24 mouse cellular contexts compared by ENCODE assay signal in the genomic region with DNA sequence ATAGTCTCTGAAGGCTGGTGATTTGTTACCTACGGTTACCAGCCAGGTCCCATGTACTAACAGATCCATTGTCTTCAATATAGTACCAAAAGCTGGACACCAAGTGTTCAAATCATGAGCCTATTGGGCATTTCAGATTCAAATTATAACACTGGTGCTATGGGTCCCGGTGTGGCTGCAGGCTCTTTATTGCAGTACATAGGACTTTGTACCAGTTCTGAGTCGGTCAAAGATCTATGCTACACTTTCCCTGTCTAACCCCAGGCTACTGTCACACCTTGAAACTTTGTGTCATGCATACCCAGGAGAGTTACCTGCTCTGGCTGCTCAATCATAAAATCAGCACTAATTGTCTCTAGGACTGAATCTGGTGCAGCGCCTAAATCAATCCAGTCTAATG. TPM values are rescaled to one million over a fixed set of nuclear protein-coding genes. Genes with fewer than 3 reads are reported as not detected.
"Had no signal": no experiment of that assay in that cellular context is flagged by ENCODE, and none has a peak within 500 bp of the region (broad histone marks: within the 10 kb centered on the region; RNA-seq: fewer than 3 reads in every experiment).

No protein-coding gene starts in this region.

- H3K9me3 ChIP-seq: liver, embryonic 15.5 days; lung, embryonic 15.5 days; midbrain, embryonic 10.5 days; midbrain, embryonic 12.5 days; neural tube, embryonic 13.5 days; neural tube, embryonic 15.5 days had no signal

- H3K4me2 ChIP-seq: liver, embryonic 15.5 days; lung, embryonic 15.5 days; midbrain, embryonic 12.5 days; neural tube, embryonic 13.5 days; neural tube, embryonic 15.5 days had no signal

- DNase-seq: liver, postnatal 0 days; lung, adult 2 months; lung, postnatal 4 days; midbrain, embryonic 14.5 days; right cerebral cortex, postnatal 14 days; spleen, adult 18-20 months; thymus, adult 18-20 months; thymus, postnatal 14 days; thymus, postnatal 36 days had no signal

- H3K27ac ChIP-seq: liver, embryonic 15.5 days; lung, embryonic 15.5 days; midbrain, embryonic 10.5 days; midbrain, embryonic 12.5 days; neural tube, embryonic 13.5 days; neural tube, embryonic 15.5 days had no signal

- H3K9ac ChIP-seq: liver, embryonic 15.5 days; liver, postnatal 0 days; lung, embryonic 15.5 days; midbrain, embryonic 12.5 days; neural tube, embryonic 13.5 days; neural tube, embryonic 15.5 days had no signal

- H3K27me3 ChIP-seq: liver, embryonic 15.5 days; lung, embryonic 15.5 days; midbrain, embryonic 12.5 days; neural tube, embryonic 13.5 days; neural tube, embryonic 15.5 days had no signal

- H3K4me1 ChIP-seq: liver, embryonic 15.5 days; lung, embryonic 15.5 days; midbrain, embryonic 10.5 days; midbrain, embryonic 12.5 days; neural tube, embryonic 13.5 days; neural tube, embryonic 15.5 days had no signal

- ATAC-seq: liver, postnatal 0 days; lung, postnatal 0 days; midbrain, embryonic 16.5 days had no signal

- H3K4me3 ChIP-seq: liver, embryonic 15.5 days; lung, embryonic 15.5 days; midbrain, embryonic 10.5 days; midbrain, embryonic 12.5 days; myocyte; neural tube, embryonic 13.5 days; neural tube, embryonic 15.5 days had no signal

- H3K36me3 ChIP-seq: liver, embryonic 15.5 days; lung, embryonic 15.5 days; midbrain, embryonic 10.5 days; midbrain, embryonic 12.5 days; neural tube, embryonic 13.5 days; neural tube, embryonic 15.5 days had no signal

RNA-seq across cellular contexts. Expression of a gene that starts 4.8 kb away (rescaled TPM):
- total RNA-seq: megakaryocyte, adult 5-6 weeks; megakaryocyte-erythroid progenitor cell, adult 5-6 weeks had no signal
- polyA plus RNA-seq: liver, embryonic 15.5 days; liver, postnatal 0 days; lung, embryonic 15.5 days; lung, postnatal 0 days; midbrain, embryonic 10.5 days; midbrain, embryonic 12.5 days; midbrain, embryonic 14.5 days; neural tube, embryonic 11.5 days; neural tube, embryonic 13.5 days; thymus, postnatal 0 days had no signal

RNA-seq across cellular contexts. Expression of a gene that starts 31.6 kb away (rescaled TPM):
- total RNA-seq: megakaryocyte, adult 5-6 weeks; megakaryocyte-erythroid progenitor cell, adult 5-6 weeks had no signal
- polyA plus RNA-seq: lung, embryonic 15.5 days; myocyte; stomach, embryonic 14.5 days; thymus, postnatal 0 days had no signal

RNA-seq across cellular contexts. Expression of a gene that starts 32.8 kb away (rescaled TPM):
- total RNA-seq: megakaryocyte-erythroid progenitor cell, adult 5-6 weeks had no signal
- polyA plus RNA-seq: liver, embryonic 15.5 days; liver, postnatal 0 days; lung, embryonic 15.5 days; lung, postnatal 0 days; midbrain, embryonic 12.5 days; midbrain, embryonic 16.5 days; myocyte; neural tube, embryonic 11.5 days; neural tube, embryonic 15.5 days; stomach, embryonic 14.5 days; stomach, embryonic 16.5 days; thymus, postnatal 0 days had no signal
